Comparison of ENCODE assay signal across 8 mouse cellular contexts in genomic region chr16:17148084-17148483, GRCm38 (mm10). TPM values are rescaled to one million over a fixed set of nuclear protein-coding genes. Genes with fewer than 3 reads are reported as not detected.
A peak's percentile ranks its signal among the peaks of the same experiment; 100 is the strongest.
DNase-seq lines count a peak whose midpoint lies in the region; ATAC-seq lines count a peak whose summit lies in the region.

No protein-coding gene starts in this region.

- ATAC-seq in embryonic facial prominence, embryonic 14.5 days (ENCODE audit: low read depth), result 0 out of 2 replicates have a peak, but pooled peaks have one; percentile 11
- peak; percentile 17 for ATAC-seq in intestine, embryonic 14.5 days (replicated peaks; ENCODE audit: low FRiP score, low TSS enrichment, low read depth)
- peak; percentile 21 for ATAC-seq in midbrain, embryonic 13.5 days

- H3K27me3 ChIP-seq in embryonic facial prominence, embryonic 14.5 days (replicated peaks; ENCODE audit: control insufficient read depth, insufficient read depth, low read length), result peaks cover 4% of the 10 kb centered on the region; the same call in 1 of the 2 replicates
- H3K27me3 ChIP-seq in intestine, embryonic 14.5 days (replicated peaks; ENCODE audit: control insufficient read depth, insufficient read depth, low read length), result 0 out of 2 replicates have a peak, but pooled peaks cover 3% of the 10 kb centered on the region
- H3K27me3 ChIP-seq in midbrain, embryonic 13.5 days, result 0 out of 2 replicates have a peak, but pooled peaks cover 2% of the 10 kb centered on the region

- WGBS in embryonic facial prominence, embryonic 14.5 days, result 12% methylated on average over 15 of the region's 16 CpGs
- WGBS in intestine, embryonic 14.5 days, result 11% methylated on average over 16 of the region's 16 CpGs
- 9% methylated on average over 16 of the region's 16 CpGs for WGBS in midbrain, embryonic 13.5 days

- H3K4me2 ChIP-seq in embryonic facial prominence, embryonic 14.5 days (ENCODE audit: low read depth, low read length), result peak overlapping the region; percentile 100
- peak overlapping the region; percentile 99 for H3K4me2 ChIP-seq in intestine, embryonic 14.5 days (ENCODE audit: low read length)
- H3K4me2 ChIP-seq in midbrain, embryonic 13.5 days (replicated peaks), result peak overlapping the region; percentile 92

- H3K36me3 ChIP-seq in embryonic facial prominence, embryonic 14.5 days (ENCODE audit: control insufficient read depth, insufficient read depth, low read length), result peaks cover 21% of the 10 kb centered on the region
- peaks cover 12% of the 10 kb centered on the region for H3K36me3 ChIP-seq in intestine, embryonic 14.5 days (ENCODE audit: control insufficient read depth, insufficient read depth, low read length)
- H3K36me3 ChIP-seq in midbrain, embryonic 13.5 days, result peaks cover 18% of the 10 kb centered on the region

- peak overlapping the region; percentile 66 for H3K9ac ChIP-seq in embryonic facial prominence, embryonic 14.5 days (ENCODE audit: low read depth, low read length)
- peak overlapping the region; percentile 52; the same call in 1 of the 2 replicates for H3K9ac ChIP-seq in intestine, embryonic 14.5 days (ENCODE audit: low read length)
- peak overlapping the region; percentile 76 for H3K9ac ChIP-seq in midbrain, embryonic 13.5 days (replicated peaks)

- peak; percentile 14 to 16 for DNase-seq in layer of hippocampus, postnatal 14 days (ENCODE audit: low spot score in 2 of 2)
- no peak for DNase-seq in layer of hippocampus, adult 18-20 months (ENCODE audit: low spot score in 2 of 2)
- peak; percentile 82 for DNase-seq in R1 (ENCODE audit: low read depth, low spot score)
- DNase-seq in embryonic facial prominence, embryonic 14.5 days (ENCODE audit: low spot score), result peak; percentile 73
- peak; percentile 79 for DNase-seq in intestine, embryonic 14.5 days (ENCODE audit: low spot score)
- DNase-seq in thymus, postnatal 25 days, result peak; percentile 58
- DNase-seq in frontal cortex, postnatal 25 days (ENCODE audit: low spot score in 2 of 2), result no peak

- peak overlapping the region; percentile 65 for H3K4me3 ChIP-seq in embryonic facial prominence, embryonic 14.5 days (ENCODE audit: low read depth, low read length)
- peak overlapping the region; percentile 61 for H3K4me3 ChIP-seq in intestine, embryonic 14.5 days (ENCODE audit: low read depth, low read length)
- peak overlapping the region; percentile 62 for H3K4me3 ChIP-seq in midbrain, embryonic 13.5 days (replicated peaks)

- peaks cover 6% of the 10 kb centered on the region; the same call in 1 of the 2 replicates for H3K4me1 ChIP-seq in embryonic facial prominence, embryonic 14.5 days (ENCODE audit: control insufficient read depth, insufficient read depth, low read length)
- peaks cover 13% of the 10 kb centered on the region for H3K4me1 ChIP-seq in intestine, embryonic 14.5 days (replicated peaks; ENCODE audit: control insufficient read depth, insufficient read depth, low read length)
- H3K4me1 ChIP-seq in midbrain, embryonic 13.5 days (replicated peaks), result peaks cover 18% of the 10 kb centered on the region

- H3K9me3 ChIP-seq in embryonic facial prominence, embryonic 14.5 days (ENCODE audit: control insufficient read depth, low read length), result no peaks in the 10 kb centered on the region
- no peaks in the 10 kb centered on the region for H3K9me3 ChIP-seq in intestine, embryonic 14.5 days (ENCODE audit: control insufficient read depth, low read length)
- H3K9me3 ChIP-seq in midbrain, embryonic 13.5 days, result no peaks in the 10 kb centered on the region

- no peak overlapping the region for H3K27ac ChIP-seq in embryonic facial prominence, embryonic 14.5 days (replicated peaks; ENCODE audit: low read depth, low read length)
- H3K27ac ChIP-seq in intestine, embryonic 14.5 days (ENCODE audit: low read depth), result no peak overlapping the region
- H3K27ac ChIP-seq in midbrain, embryonic 13.5 days, result no peak overlapping the region

RNA-seq across cellular contexts. Expression of gene Ccdc116, which starts 1.1 kb away (rescaled TPM):
- 1 to 10 TPM; 3.0 to 3.3 TPM for total RNA-seq in layer of hippocampus, postnatal 14 days (2021)
- 1 to 10 TPM; 1.9 to 2.7 TPM for total RNA-seq in layer of hippocampus, adult 18-20 months (2021)
- polyA plus RNA-seq in embryonic facial prominence, embryonic 14.5 days (2014; fragmentation: Nextera tagmentation; extraction: Ambion mirVana), result 0.60 and 0.94 TPM in 2 replicates
- 2.0 and 2.2 TPM in 2 replicates for polyA plus RNA-seq in intestine, embryonic 14.5 days (2014; fragmentation: Nextera tagmentation; extraction: Ambion mirVana)
- polyA plus RNA-seq in midbrain, embryonic 13.5 days (2015; fragmentation: Nextera tagmentation; extraction: Ambion mirVana), result 1.1 and 1.4 TPM in 2 replicates

RNA-seq across cellular contexts. Expression of gene Ydjc, which starts 3.7 kb away (rescaled TPM):
- total RNA-seq in layer of hippocampus, postnatal 14 days (2021), result 10 to 100 TPM; 33.6 to 34.8 TPM
- 10 to 100 TPM; 24.2 to 26.5 TPM for total RNA-seq in layer of hippocampus, adult 18-20 months (2021)
- 13.3 and 15.1 TPM in 2 replicates for polyA plus RNA-seq in embryonic facial prominence, embryonic 14.5 days (2014; fragmentation: Nextera tagmentation; extraction: Ambion mirVana)
- 25.2 and 31.0 TPM in 2 replicates for polyA plus RNA-seq in intestine, embryonic 14.5 days (2014; fragmentation: Nextera tagmentation; extraction: Ambion mirVana)
- 21.5 and 22.0 TPM in 2 replicates for polyA plus RNA-seq in midbrain, embryonic 13.5 days (2015; fragmentation: Nextera tagmentation; extraction: Ambion mirVana)

RNA-seq across cellular contexts. Expression of gene Sdf2l1, which starts 15.9 kb away (rescaled TPM):
- total RNA-seq in layer of hippocampus, postnatal 14 days (2021), result 10 to 100 TPM; 15.8 to 24.9 TPM
- total RNA-seq in layer of hippocampus, adult 18-20 months (2021), result 10 to 100 TPM; 30.9 to 34.9 TPM
- polyA plus RNA-seq in embryonic facial prominence, embryonic 14.5 days (2014; fragmentation: Nextera tagmentation; extraction: Ambion mirVana), result 40.9 and 47.8 TPM in 2 replicates
- 55.7 and 69.0 TPM in 2 replicates for polyA plus RNA-seq in intestine, embryonic 14.5 days (2014; fragmentation: Nextera tagmentation; extraction: Ambion mirVana)
- 37.0 and 42.9 TPM in 2 replicates for polyA plus RNA-seq in midbrain, embryonic 13.5 days (2015; fragmentation: Nextera tagmentation; extraction: Ambion mirVana)

RNA-seq across cellular contexts. Expression of gene 2610318N02Rik, which starts 23.1 kb away (rescaled TPM):
- 1 to 10 TPM in 1 of 2 experiments, under 1 TPM in 1; 0.97 to 1.2 TPM for total RNA-seq in layer of hippocampus, postnatal 14 days (2021)
- under 1 TPM in 1 of 2 experiments, not detected in 1; 0.92 TPM for total RNA-seq in layer of hippocampus, adult 18-20 months (2021)
- polyA plus RNA-seq in embryonic facial prominence, embryonic 14.5 days (2014; fragmentation: Nextera tagmentation; extraction: Ambion mirVana), result 16.9 and 24.4 TPM in 2 replicates
- polyA plus RNA-seq in intestine, embryonic 14.5 days (2014; fragmentation: Nextera tagmentation; extraction: Ambion mirVana), result 38.5 TPM in 2 replicates
- polyA plus RNA-seq in midbrain, embryonic 13.5 days (2015; fragmentation: Nextera tagmentation; extraction: Ambion mirVana), result 34.1 and 35.5 TPM in 2 replicates

RNA-seq across cellular contexts. Expression of gene Ppil2, which starts 37.0 kb away (rescaled TPM):
- 10 to 100 TPM; 89.8 to 89.9 TPM for total RNA-seq in layer of hippocampus, postnatal 14 days (2021)
- total RNA-seq in layer of hippocampus, adult 18-20 months (2021), result 10 to 100 TPM; 90.6 to 96.2 TPM
- polyA plus RNA-seq in embryonic facial prominence, embryonic 14.5 days (2014; fragmentation: Nextera tagmentation; extraction: Ambion mirVana), result 101 and 117 TPM in 2 replicates
- polyA plus RNA-seq in intestine, embryonic 14.5 days (2014; fragmentation: Nextera tagmentation; extraction: Ambion mirVana), result 126 and 140 TPM in 2 replicates
- 168 and 171 TPM in 2 replicates for polyA plus RNA-seq in midbrain, embryonic 13.5 days (2015; fragmentation: Nextera tagmentation; extraction: Ambion mirVana)

Comparison
In these comparisons a context has a peak if more than half of its experiments do, and no peak if none do; other contexts are left out.
1. DNase-seq: peak in layer of hippocampus, postnatal 14 days (2 of 2), R1 (single experiment), embryonic facial prominence, embryonic 14.5 days (single experiment), intestine, embryonic 14.5 days (single experiment) and thymus, postnatal 25 days (single experiment); none in layer of hippocampus, adult 18-20 months (0 of 2) and frontal cortex, postnatal 25 days (0 of 2).
2. Peak in every context shown above with its lines, with median percentiles within 50 percentile points of each other: ATAC-seq, H3K4me2 ChIP-seq, H3K4me3 ChIP-seq and H3K9ac ChIP-seq.